Mouse (Mus musculus): ENCODE data around the gene Cemip2. TPM values are rescaled to one million over a fixed set of nuclear protein-coding genes. Genes with fewer than 3 reads are reported as not detected.

Gene Cemip2
- polyA plus RNA-seq (2016; fragmentation: Nextera tagmentation; extraction: Ambion mirVana) = 85.7 and 89.1 TPM in 2 replicates

- Histone ChIP-seq H3K4me1 (peaks cover 46% of the 10 kb centered on the region), H3K27me3 (replicated peaks) (no peaks in the 10 kb centered on the region), H3K4me3 (peak within 1 kb of the TSS; percentile 91), H3K9ac (peak within 1 kb of the TSS; percentile 95), H3K27ac (peak within 1 kb of the TSS; percentile 93), H3K36me3 (no peaks in the 10 kb centered on the region), H3K4me2 (replicated peaks) (peak within 1 kb of the TSS; percentile 83), H3K9me3 (no peaks in the 10 kb centered on the region)
- under 1% methylated on average over 75 of the region's 75 CpGs for WGBS
- peak; percentile 91 for ATAC-seq (ENCODE audit: low FRiP score, low read depth)
Observed at GRCm38 (mm10) chr19:21778147-21778917, at the start of gene Cemip2. Cemip2 (plus strand) TSS chr19:21778342.

DNA sequence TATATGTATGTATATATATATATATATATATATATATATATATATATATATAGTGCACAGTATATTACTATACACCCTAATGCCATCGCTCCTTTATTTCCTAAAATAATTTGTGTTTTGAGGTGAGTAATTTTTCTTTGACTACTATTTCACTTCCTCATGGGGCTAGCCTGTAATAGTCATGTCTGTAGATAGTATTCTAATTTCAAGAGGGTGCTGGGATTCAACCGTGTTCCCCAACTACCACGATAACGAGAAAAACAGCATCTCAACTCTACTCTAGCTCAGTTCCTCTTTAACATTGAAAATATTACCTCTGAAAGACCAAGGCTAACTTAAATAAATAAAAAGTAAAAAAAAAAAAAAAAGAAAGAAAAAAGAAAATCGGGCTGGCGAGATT, 49.8 kb upstream of the Cemip2 start:
- Histone ChIP-seq H3K27me3 (replicated peaks) (no peaks in the 10 kb centered on the region), H3K9ac (no peak overlapping the region), H3K4me3 (no peak overlapping the region), H3K4me2 (replicated peaks) (no peak overlapping the region), H3K9me3 (no peaks in the 10 kb centered on the region), H3K4me1 (peaks cover 7% of the 10 kb centered on the region; the same call in 1 of the 2 replicates), H3K27ac (no peak overlapping the region), H3K36me3 (no peaks in the 10 kb centered on the region)
- 90% methylated on average over 6 of the region's 6 CpGs for WGBS
- no peak for ATAC-seq (ENCODE audit: low FRiP score, low read depth)

- no peak overlapping the region for H3K4me2 ChIP-seq (replicated peaks)
- no peak overlapping the region for H3K4me3 ChIP-seq
- no peaks in the 10 kb centered on the region for H3K27me3 ChIP-seq (replicated peaks)
- WGBS = 89% methylated on average over 5 of the region's 5 CpGs
- no peaks in the 10 kb centered on the region for H3K36me3 ChIP-seq
- H3K9me3 ChIP-seq = no peaks in the 10 kb centered on the region
- no peak overlapping the region for H3K9ac ChIP-seq
- H3K27ac ChIP-seq = no peak overlapping the region
- no peak for ATAC-seq (ENCODE audit: low FRiP score, low read depth)
- H3K4me1 ChIP-seq = no peaks in the 10 kb centered on the region
Observed at GRCm38 (mm10) chr19:21731887-21732286, 46.3 kb upstream of the Cemip2 start.

GRCm38 (mm10) chr19:21733176-21733575, 45.0 kb upstream of the Cemip2 start:
- H3K4me2 ChIP-seq (replicated peaks) = no peak overlapping the region
- 96% methylated on average over 2 of the region's 2 CpGs for WGBS
- ATAC-seq (ENCODE audit: low FRiP score, low read depth) = no peak

DNA sequence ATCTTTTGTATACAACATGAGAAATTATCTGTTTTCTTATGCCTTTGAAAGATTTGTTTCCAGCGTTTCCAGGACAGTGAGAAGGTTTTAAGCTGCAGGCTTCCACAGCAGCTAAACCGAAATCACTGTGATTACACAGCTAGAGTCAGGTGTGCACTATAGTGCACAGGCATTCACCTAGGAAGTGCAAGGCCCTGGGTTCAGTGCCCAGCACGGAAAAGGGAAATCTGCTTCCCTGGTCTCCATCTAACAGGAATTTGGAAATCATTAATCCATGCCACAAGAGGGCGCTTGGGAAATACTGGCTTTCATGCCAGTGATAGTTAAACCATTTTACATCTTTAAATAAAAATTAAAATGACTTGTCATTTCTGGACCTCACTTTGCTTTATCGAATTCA, 44.0 kb upstream of the Cemip2 start:
- H3K9me3 ChIP-seq = no peaks in the 10 kb centered on the region
- no peaks in the 10 kb centered on the region for H3K27me3 ChIP-seq (replicated peaks)
- 44% methylated on average over 5 of the region's 5 CpGs for WGBS
- H3K9ac ChIP-seq = no peak overlapping the region
- no peak overlapping the region for H3K4me3 ChIP-seq
- H3K36me3 ChIP-seq = no peaks in the 10 kb centered on the region
- H3K4me1 ChIP-seq = no peaks in the 10 kb centered on the region
- ATAC-seq (ENCODE audit: low FRiP score, low read depth) = no peak
- no peak overlapping the region for H3K4me2 ChIP-seq (replicated peaks)
- H3K27ac ChIP-seq = no peak overlapping the region

More at GRCm38 (mm10) chr19:21733176-21733575, 45.0 kb upstream of the Cemip2 start:
- no peaks in the 10 kb centered on the region for H3K4me1 ChIP-seq
- no peak overlapping the region for H3K4me3 ChIP-seq
- no peaks in the 10 kb centered on the region for H3K27me3 ChIP-seq (replicated peaks)
- H3K9me3 ChIP-seq = no peaks in the 10 kb centered on the region
- H3K36me3 ChIP-seq = no peaks in the 10 kb centered on the region
- no peak overlapping the region for H3K9ac ChIP-seq
- no peak overlapping the region for H3K27ac ChIP-seq

DNA sequence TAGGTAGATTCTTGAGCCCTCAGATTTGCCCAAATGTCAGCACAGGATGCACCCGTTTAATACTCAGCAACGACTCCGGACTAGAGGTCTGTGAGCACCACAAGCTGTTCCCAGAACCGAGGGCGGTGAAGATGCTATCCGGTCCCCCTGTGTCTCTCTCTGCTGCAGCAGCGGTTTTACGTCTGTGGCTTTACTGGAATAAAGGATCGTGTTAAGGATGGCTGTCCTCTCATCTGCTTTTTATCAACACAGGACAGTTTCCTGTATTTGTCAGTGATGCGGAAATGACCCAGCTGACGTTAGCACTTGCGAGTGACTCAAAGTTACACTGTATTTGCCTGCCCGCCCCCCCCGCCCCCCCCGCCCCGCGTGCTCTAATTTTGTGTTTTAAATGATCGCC, 40.7 kb upstream of the Cemip2 start:
- Histone ChIP-seq H3K9ac (no peak overlapping the region), H3K4me2 (replicated peaks) (no peak overlapping the region), H3K27me3 (replicated peaks) (no peaks in the 10 kb centered on the region), H3K4me1 (no peaks in the 10 kb centered on the region), H3K4me3 (no peak overlapping the region), H3K27ac (no peak overlapping the region), H3K36me3 (no peaks in the 10 kb centered on the region), H3K9me3 (no peaks in the 10 kb centered on the region)
- no peak for ATAC-seq (ENCODE audit: low FRiP score, low read depth)
- WGBS = 64% methylated on average over 18 of the region's 18 CpGs

DNA sequence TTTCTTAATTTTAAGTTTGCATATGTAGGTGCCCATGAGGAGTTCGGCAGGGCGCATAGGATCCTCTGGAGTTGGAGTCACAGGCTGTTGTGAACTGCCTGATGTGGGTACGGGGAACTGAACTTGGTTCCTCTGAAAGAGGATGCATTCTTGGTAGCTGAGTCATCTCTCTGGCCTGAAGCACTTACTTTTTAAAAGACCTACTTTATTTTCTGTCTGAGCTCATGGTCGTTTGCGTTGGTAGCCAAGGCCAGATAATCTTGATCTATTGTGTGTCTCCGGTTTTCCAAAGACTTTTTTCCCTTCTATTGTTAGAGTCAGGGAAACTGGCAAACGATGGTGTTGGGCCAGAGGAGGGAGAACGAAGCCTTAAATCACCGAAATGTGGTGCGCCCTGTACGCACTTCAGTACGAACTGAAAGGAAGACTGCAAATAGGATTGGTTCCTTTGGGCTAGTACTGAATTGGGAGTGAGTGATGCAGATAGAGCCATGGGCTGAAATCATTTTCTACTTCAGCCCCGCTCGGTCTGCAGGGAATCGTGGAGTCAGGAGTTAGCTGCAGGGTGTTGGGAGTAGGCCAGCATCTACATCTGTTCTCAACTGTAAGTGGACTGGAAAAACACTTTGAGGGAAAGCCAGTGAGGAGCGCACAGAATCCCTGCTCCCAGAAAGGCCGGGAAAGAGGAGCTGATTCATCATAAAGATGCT, 40.1 kb upstream of the Cemip2 start:
- Histone ChIP-seq H3K4me2 (replicated peaks) (no peak overlapping the region), H3K27me3 (replicated peaks) (no peaks in the 10 kb centered on the region), H3K4me3 (no peak overlapping the region), H3K4me1 (no peaks in the 10 kb centered on the region), H3K9ac (no peak overlapping the region), H3K27ac (no peak overlapping the region), H3K9me3 (no peaks in the 10 kb centered on the region), H3K36me3 (no peaks in the 10 kb centered on the region)
- peak; percentile 67; the same call in 1 of the 2 replicates for ATAC-seq (ENCODE audit: low FRiP score, low read depth)
- 51% methylated on average over 17 of the region's 17 CpGs for WGBS

DNA sequence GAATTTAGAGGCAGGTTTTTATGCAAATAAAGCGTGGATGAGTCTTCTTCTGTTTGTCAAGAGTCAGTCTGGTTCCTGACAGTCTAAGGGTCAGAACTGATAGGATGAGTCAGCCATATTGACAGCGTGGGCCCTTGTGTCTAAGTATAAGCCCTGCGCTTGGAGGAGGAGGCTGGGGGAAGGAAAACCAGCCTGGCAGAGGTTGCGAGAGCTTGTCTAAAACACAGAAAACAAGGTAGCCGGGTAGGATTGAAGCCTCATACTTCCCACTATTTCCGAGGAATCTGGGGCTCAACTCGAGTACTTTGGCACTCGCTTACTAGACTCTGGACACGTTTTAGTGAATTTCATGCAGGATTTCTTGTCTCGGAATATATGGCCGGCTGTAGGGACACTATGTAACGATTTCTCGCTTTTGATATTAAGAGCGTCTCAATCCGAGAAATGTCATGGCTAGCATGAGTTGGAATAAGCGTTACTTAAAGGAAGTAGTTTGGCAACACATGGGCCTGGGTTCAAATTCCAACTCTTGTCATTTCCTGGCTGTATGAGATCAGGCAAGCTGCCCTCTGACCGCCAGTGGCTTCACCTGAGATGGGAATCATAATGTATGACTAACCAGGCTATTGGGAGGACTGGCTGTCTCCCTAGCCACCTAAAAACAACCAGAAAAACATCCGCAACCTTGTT, 39.4 kb upstream of the Cemip2 start:
- Histone ChIP-seq H3K9ac (no peak overlapping the region), H3K4me2 (replicated peaks) (no peak overlapping the region), H3K27me3 (replicated peaks) (no peaks in the 10 kb centered on the region), H3K27ac (no peak overlapping the region), H3K4me3 (no peak overlapping the region), H3K36me3 (no peaks in the 10 kb centered on the region), H3K9me3 (no peaks in the 10 kb centered on the region), H3K4me1 (no peaks in the 10 kb centered on the region)
- no peak for ATAC-seq (ENCODE audit: low FRiP score, low read depth)
- WGBS = 93% methylated on average over 18 of the region's 18 CpGs

DNA sequence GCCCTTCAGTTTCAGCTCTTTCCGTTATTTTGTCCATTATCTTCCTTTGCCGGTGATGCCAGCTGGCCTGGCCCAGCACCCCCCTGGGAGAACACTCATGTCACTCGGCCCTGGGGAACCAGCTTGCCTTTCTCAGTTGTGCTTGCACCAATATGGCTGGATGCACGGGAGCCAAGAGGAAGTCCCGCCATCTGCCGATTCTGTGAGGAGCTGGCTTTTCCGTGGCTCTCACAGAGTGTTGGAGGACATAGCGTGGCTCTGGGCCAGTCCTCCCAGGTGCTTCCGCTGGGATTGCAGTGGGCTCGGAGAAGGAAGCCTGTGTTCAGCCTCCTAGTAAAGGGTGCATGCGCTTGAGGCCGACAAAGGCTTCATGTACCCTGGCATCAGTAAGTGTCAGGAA, 36.0 kb upstream of the Cemip2 start:
- Histone ChIP-seq H3K27me3 (replicated peaks) (no peaks in the 10 kb centered on the region), H3K36me3 (no peaks in the 10 kb centered on the region), H3K9me3 (no peaks in the 10 kb centered on the region), H3K4me3 (no peak overlapping the region), H3K4me2 (replicated peaks) (no peak overlapping the region), H3K27ac (no peak overlapping the region), H3K4me1 (no peaks in the 10 kb centered on the region), H3K9ac (no peak overlapping the region)
- 79% methylated on average over 12 of the region's 12 CpGs for WGBS
- no peak for ATAC-seq (ENCODE audit: low FRiP score, low read depth)

GRCm38 (mm10) chr19:21745586-21745985, 32.6 kb upstream of the Cemip2 start:
- Histone ChIP-seq H3K4me1 (no peaks in the 10 kb centered on the region), H3K27ac (no peak overlapping the region), H3K9ac (no peak overlapping the region), H3K36me3 (no peaks in the 10 kb centered on the region), H3K4me2 (replicated peaks) (no peak overlapping the region), H3K27me3 (replicated peaks) (no peaks in the 10 kb centered on the region), H3K4me3 (no peak overlapping the region), H3K9me3 (no peaks in the 10 kb centered on the region)
- WGBS = 92% methylated on average over 2 of the region's 2 CpGs
- no peak for ATAC-seq (ENCODE audit: low FRiP score, low read depth)

DNA sequence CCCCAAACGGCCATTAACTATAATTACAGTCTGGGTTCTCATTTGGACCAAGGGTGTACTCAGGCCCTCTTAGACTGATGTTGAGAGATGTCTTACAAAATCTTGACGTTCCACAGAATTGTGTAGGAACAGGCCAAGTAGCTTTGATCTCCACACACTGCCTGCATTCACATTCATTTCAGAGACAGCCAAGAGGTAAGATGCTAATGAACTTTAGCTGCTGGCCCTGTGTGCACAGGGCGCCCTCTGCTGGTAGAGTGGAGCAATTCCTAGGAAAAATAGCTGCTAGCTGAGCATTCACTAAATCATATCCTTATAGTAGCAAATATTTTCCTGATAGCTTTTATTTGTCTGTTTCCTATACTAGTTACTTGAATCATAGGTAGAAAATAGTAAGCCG, 30.8 kb upstream of the Cemip2 start:
- Histone ChIP-seq H3K4me3 (no peak overlapping the region), H3K4me2 (replicated peaks) (no peak overlapping the region), H3K9ac (no peak overlapping the region), H3K27ac (no peak overlapping the region), H3K4me1 (no peaks in the 10 kb centered on the region), H3K27me3 (replicated peaks) (no peaks in the 10 kb centered on the region), H3K36me3 (no peaks in the 10 kb centered on the region), H3K9me3 (no peaks in the 10 kb centered on the region)
- ATAC-seq (ENCODE audit: low FRiP score, low read depth) = peak; percentile 38; the same call in 1 of the 2 replicates
- WGBS = 22% methylated on average over 4 of the region's 4 CpGs

GRCm38 (mm10) chr19:21750154-21750553, 28.0 kb upstream of the Cemip2 start:
- no peaks in the 10 kb centered on the region for H3K4me1 ChIP-seq
- no peak overlapping the region for H3K4me2 ChIP-seq (replicated peaks)
- H3K36me3 ChIP-seq = no peaks in the 10 kb centered on the region
- no peak for ATAC-seq (ENCODE audit: low FRiP score, low read depth)
- no peak overlapping the region for H3K4me3 ChIP-seq
- WGBS = 58% methylated on average over 2 of the region's 2 CpGs
- H3K9me3 ChIP-seq = no peaks in the 10 kb centered on the region
- no peak overlapping the region for H3K9ac ChIP-seq
- no peak overlapping the region for H3K27ac ChIP-seq
- H3K27me3 ChIP-seq (replicated peaks) = no peaks in the 10 kb centered on the region

All from neural tube, embryonic 12.5 days (tissue).